Mouse (Mus musculus): ENCODE measurements around the gene Garnl3. TPM values are rescaled to one million over a fixed set of nuclear protein-coding genes. Genes with fewer than 3 reads are reported as not detected.

Garnl3 gene
- polyA plus RNA-seq, 1 experiment from 2014 or later: 14.2 TPM

DNA sequence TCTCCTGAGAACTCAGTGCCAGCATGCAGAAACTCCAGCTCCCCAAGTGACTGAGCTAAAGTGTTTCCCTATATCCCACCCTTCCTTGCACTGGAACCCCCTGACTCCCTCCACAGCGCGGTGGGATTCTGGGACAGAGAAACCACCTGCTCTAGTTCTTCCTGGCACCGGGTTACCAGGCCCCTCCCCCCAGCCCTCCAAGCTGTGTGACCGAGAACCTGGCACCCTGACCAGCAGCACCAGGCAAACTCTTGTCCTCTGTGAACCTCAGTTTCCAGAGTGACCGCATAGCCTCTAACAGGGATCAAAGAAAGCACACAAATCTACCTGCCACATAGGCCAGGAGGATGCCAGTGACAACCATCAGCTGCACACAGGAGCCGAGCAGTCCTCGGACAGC, 151.8 kb downstream of the Garnl3 start:
- in situ Hi-C loops (cut with MboI; ENCODE audit: low pct_unique_long_range_greater_than_20kb): loop anchor here (25.0 kb wide), 1 partner anchor 408 kb away; no protein-coding TSS in a partner anchor
- ATAC-seq (no peak), DNase-seq (ENCODE audit: low read depth, low spot score) (no peak)
- POLR2A ChIA-PET: no interaction called here
- no peaks in the 10 kb centered on the region for H3K27me3 ChIP-seq
- TF ChIP-seq CTCF (IDR thresholded peaks at IDR 0.05): no peak
- CTCF ChIA-PET: interaction anchor here (1.5 to 1.6 kb wide), 2 partner anchors 10 to 31 kb away, joined by 3 read pairs; no protein-coding TSS in a partner anchor

DNA sequence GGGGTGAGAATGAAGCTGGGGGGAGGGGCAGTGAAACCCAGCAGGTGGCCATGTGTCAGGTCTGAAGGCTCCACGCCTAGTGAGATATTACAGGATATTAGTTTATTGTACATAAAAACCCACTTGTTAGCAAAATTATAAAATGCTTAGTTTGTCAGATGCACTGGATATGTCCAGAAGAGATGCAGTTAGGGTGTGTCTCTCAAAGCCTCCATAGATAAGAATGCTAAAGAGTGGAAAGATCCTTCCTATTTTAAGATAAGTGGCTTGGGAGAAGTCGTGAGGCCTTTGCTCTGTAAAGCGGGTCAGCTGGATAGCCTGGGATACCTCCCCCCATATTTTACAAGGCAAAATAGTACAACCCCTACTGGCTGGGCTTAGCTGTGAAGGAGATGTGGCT, 152.8 kb downstream of the Garnl3 start:
- no peak for ATAC-seq
- no peak for DNase-seq (ENCODE audit: low read depth, low spot score)
- no peaks in the 10 kb centered on the region for H3K27me3 ChIP-seq
- ChIA-PET POLR2A (no interaction called here), CTCF (interaction anchor here (1.5 to 1.6 kb wide), 2 partner anchors 9 to 30 kb away, joined by 3 read pairs; no protein-coding TSS in a partner anchor)
- in situ Hi-C loops (cut with MboI; ENCODE audit: low pct_unique_long_range_greater_than_20kb): loop anchor here (25.0 kb wide), 1 partner anchor 409 kb away; no protein-coding TSS in a partner anchor
- no peak for TF ChIP-seq CTCF (IDR thresholded peaks at IDR 0.05)

DNA sequence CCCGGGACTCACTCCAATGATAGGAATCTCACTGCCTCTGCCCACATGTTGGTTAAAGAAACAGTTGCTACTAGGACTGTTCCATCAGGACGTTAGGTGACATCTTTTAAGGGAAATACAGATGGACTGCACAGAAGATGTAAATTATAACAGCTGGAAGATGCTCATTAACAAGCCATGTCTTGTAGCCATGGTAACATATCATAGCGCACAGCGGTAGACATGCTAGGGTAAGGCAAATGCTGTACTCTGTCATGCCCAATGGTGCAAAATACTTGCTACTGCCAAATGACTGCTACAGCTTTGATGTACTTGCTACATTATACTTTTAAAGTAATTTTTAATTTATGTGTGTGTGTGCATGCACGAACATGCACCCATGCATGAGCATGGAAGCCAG, 154.3 kb downstream of the Garnl3 start:
- no peak for ATAC-seq
- CTCF ChIA-PET: no interaction called here
- H3K27me3 ChIP-seq: no peaks in the 10 kb centered on the region
- in situ Hi-C loops (cut with MboI; ENCODE audit: low pct_unique_long_range_greater_than_20kb): loop anchor here (25.0 kb wide), 1 partner anchor 410 kb away; no protein-coding TSS in a partner anchor
- no peak for DNase-seq (ENCODE audit: low read depth, low spot score)
- TF ChIP-seq CTCF (IDR thresholded peaks at IDR 0.05): no peak
- POLR2A ChIA-PET: no interaction called here

DNA sequence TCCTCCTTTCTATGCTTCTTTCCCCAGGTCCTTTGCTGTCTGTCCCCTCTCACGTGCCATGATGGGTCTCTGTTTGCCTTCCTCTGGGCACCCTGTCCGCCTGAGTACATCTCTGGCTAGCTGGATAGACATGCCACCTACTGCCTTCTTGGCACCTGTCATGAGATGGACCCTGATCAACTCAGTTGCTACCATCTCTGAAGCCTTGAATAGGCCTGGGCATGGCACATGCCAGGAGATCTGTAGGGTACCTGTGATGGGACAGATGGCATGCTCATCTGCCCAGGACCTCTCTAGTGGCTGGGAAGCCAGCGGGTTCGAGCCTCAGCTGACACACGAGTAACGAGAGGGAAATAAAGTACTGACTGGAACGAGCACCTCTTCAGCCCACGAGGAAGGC, 157.2 kb downstream of the Garnl3 start:
- no peak for TF ChIP-seq CTCF (IDR thresholded peaks at IDR 0.05)
- in situ Hi-C loops (cut with MboI; ENCODE audit: low pct_unique_long_range_greater_than_20kb): no loop called here
- ChIA-PET POLR2A (interaction anchor here (0.6 kb wide), 1 partner anchor 267 kb away, joined by 4 read pairs; no protein-coding TSS in a partner anchor), CTCF (no interaction called here)
- ATAC-seq: no peak
- no peak for DNase-seq (ENCODE audit: low read depth, low spot score)
- no peaks in the 10 kb centered on the region for H3K27me3 ChIP-seq

DNA sequence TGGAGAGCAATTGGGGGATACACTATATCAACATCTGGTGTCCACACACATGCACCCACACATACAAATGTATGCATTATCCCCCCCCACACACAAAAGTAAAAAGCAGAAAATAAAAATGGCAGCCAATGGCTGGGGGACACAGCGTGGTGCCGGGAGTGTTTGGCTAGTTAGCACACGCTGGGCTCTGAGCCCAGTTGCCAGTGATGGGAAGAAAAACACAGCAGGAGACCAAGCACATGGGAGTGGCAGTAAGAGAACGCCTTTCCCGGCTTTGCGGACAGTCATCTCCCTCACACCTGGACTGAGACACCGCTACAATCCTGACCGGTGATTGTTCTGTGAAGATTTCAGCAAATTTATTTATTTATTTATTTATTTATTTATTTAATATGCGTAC, 160.2 kb downstream of the Garnl3 start:
- TF ChIP-seq CTCF (IDR thresholded peaks at IDR 0.05): no peak
- ChIA-PET CTCF (no interaction called here), POLR2A (interaction anchor here (1.0 kb wide), 1 partner anchor 9 kb away, joined by 4 read pairs; no protein-coding TSS in a partner anchor)
- ATAC-seq (no peak), DNase-seq (ENCODE audit: low read depth, low spot score) (no peak)
- in situ Hi-C loops (cut with MboI; ENCODE audit: low pct_unique_long_range_greater_than_20kb): no loop called here
- H3K27me3 ChIP-seq: no peaks in the 10 kb centered on the region

DNA sequence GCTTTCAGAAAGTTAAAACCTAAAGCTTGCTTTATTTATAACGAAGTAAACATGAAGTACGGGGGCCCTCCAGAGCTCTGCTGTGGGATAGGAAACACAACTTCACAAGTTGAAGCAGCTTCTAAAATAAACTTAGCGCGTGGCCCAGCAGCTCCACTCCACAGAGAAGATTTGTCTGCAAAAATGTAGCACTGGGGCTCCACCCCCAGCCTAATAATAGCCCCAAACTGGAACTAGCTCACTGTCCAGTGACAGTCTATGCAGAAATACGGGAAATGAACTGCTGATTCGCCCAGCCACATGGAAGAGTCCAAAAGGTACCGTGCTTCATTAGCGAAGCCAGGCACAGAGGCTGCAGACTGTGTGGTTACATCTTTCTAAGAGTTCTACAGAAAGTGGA, 162.1 kb downstream of the Garnl3 start:
- H3K27me3 ChIP-seq: no peaks in the 10 kb centered on the region
- CTCF ChIA-PET: interaction anchor here (0.7 to 1.2 kb wide), 4 partner anchors 9 to 111 kb away, joined by 3 read pairs; partner anchors contain the start of gene Slc2a8
- POLR2A ChIA-PET: no interaction called here
- in situ Hi-C loops (cut with MboI; ENCODE audit: low pct_unique_long_range_greater_than_20kb): no loop called here
- no peak for ATAC-seq
- no peak for DNase-seq (ENCODE audit: low read depth, low spot score)
- TF ChIP-seq CTCF (IDR thresholded peaks at IDR 0.05): no peak

DNA sequence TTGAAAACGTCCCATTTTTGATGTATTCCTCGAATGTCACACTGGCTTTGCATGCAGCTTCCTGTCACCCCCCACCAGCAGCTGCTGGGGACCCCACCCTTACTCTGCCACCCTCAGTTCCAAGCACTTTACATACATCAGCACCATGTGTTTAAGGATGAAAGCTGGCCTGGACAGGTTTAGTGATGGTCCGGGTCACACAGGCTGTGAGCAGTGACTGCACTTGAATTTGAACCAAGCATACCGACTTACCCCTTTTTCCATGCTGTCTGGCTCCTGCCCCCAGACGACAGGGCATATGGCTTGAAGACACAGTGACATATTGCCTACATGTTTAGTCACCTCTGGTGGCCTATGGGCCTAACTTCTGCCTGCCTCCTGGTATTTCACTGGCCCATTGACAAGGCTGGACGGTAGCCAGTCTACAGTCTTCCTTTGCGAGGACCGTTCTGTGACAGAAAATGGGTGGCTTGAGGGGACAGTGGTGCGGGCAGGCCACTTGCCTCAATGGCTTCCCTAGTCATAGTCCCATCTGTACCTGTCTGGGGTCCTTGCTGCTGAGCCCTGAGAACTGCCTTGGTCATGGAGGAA, 163.3 kb downstream of the Garnl3 start:
- no peaks in the 10 kb centered on the region for H3K27me3 ChIP-seq
- ChIA-PET POLR2A (no interaction called here), CTCF (interaction anchor here (1.2 kb wide), 1 partner anchor 14 kb away, joined by 3 read pairs; the partner anchor contains the start of gene Slc2a8)
- ATAC-seq (no peak), DNase-seq (ENCODE audit: low read depth, low spot score) (no peak)
- TF ChIP-seq CTCF (IDR thresholded peaks at IDR 0.05): no peak
- in situ Hi-C loops (cut with MboI; ENCODE audit: low pct_unique_long_range_greater_than_20kb): no loop called here

DNA sequence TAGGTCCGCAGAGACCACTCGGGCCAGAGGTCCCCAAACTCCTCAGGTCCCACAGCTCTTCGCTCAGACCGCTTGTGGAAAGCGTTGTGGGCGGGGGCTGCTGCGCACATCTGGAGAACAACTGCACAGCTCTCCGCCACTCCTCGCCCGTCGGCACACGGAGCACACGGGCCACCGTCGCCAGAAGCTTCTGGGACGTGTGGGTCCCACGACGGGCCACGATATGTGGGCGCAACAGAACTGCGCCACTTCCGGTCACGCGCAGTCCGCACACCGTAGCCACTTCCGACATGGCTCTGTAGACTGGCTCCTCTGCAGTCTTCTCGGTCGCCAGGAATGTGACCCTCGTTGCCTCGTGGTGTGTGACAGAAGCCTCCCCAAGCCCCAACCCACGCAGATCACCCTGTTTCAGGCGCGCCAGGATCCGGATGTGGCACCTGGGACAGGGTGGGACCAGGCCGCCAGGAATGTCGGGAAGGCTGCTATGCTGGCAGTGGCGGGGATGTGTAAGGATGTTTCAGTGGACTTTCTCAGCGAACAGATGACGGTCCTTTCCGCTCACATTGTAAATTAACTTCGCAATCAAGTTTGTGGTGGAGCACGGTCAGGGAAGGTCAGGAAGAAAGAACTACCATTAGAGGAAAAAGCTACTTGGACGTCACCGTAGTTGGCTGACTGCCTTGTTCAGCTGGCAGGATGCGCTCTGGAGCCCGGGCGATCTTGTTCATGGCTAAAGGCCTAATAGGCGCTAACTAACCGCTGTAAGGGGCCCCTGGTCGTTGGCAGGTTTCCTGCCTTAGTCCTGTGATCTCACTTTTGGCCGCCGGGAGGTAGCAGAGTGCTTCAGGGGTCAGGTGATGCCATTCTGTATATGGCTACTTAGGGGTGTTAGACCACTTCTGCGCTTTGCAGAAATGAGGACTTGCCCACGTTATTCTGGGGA, 164.5 kb downstream of the Garnl3 start:
- CTCF ChIA-PET: no interaction called here
- DNase-seq (ENCODE audit: low read depth, low spot score) (no peak), ATAC-seq (peak; percentile 40)
- H3K27me3 ChIP-seq: no peaks in the 10 kb centered on the region
- TF ChIP-seq CTCF (IDR thresholded peaks at IDR 0.05): no peak
- in situ Hi-C loops (cut with MboI; ENCODE audit: low pct_unique_long_range_greater_than_20kb): no loop called here
- POLR2A ChIA-PET: interaction anchor here (1.0 kb wide), 1 partner anchor 24 kb away, joined by 3 read pairs; no protein-coding TSS in a partner anchor

DNA sequence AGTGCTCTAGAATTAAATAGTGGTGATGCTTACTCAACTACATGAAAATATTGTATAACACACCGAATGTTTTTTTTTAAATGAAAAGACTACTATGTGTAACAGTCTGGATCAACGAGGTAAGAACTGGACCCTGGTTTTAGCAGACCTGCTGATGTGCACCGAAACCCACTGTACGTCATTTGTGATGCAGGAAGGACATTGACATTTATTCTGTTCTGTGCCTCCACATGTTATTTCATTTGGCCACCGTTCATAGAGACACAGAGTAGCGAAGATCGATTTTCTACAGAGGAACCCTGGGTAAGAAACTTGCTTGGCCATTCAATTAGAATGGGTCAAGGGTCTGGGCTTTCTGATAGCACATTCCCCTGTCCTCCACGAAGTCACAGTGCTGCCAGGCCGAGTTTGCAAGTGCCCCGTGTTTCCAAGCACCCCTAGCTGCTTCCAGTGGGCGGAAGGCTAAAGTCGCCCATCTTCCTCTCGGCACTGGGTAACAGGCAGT, 165.2 kb downstream of the Garnl3 start:
- ATAC-seq (no peak), DNase-seq (ENCODE audit: low read depth, low spot score) (no peak)
- in situ Hi-C loops (cut with MboI; ENCODE audit: low pct_unique_long_range_greater_than_20kb): no loop called here
- CTCF ChIA-PET: no interaction called here
- POLR2A ChIA-PET: no interaction called here
- H3K27me3 ChIP-seq: no peaks in the 10 kb centered on the region
- no peak for TF ChIP-seq CTCF (IDR thresholded peaks at IDR 0.05)

DNA sequence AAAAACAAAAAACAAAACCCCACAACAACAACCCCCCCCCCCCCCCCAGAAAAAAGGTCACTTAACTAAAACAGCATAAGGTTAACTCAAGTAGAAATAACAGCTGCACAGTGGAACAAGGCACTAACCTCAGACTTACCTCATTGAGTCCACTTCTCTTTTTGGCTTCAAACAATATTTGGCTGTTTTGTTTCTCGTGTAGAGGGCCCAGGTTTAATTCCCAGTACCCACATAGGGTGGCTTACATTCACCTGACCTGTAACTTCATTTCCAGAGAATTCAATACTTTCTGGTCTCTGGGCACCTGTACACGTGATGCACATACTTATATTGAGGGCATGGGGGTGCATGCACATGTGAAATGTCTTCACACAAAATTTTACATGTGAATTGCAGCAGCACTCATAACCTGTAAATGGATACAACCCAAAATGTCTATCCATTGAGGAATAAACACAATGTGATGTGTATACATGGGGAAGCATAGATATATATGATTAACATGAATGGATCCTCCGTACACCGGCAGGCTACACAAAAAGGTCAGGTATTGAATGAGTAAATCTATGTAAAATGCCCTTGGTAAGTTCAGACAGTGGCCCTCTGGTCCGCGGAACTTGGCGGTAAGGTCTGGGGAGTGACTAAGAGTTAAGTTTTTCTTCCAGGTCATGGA, 165.8 kb downstream of the Garnl3 start:
- ChIA-PET POLR2A (interaction anchor here (0.5 kb wide), 1 partner anchor 36 kb away, joined by 3 read pairs; no protein-coding TSS in a partner anchor), CTCF (no interaction called here)
- no peak for TF ChIP-seq CTCF (IDR thresholded peaks at IDR 0.05)
- ATAC-seq: no peak
- DNase-seq (ENCODE audit: low read depth, low spot score): no peak
- in situ Hi-C loops (cut with MboI; ENCODE audit: low pct_unique_long_range_greater_than_20kb): no loop called here
- no peaks in the 10 kb centered on the region for H3K27me3 ChIP-seq

Measured in Patski (cell line).